Mouse (Mus musculus) forebrain, postnatal 0 days (tissue): ENCODE data around the gene Hsd17b10. TPM values are rescaled to one million over a fixed set of nuclear protein-coding genes. Genes with fewer than 3 reads are reported as not detected.
A peak's percentile ranks its signal among the peaks of the same experiment; 100 is the strongest.

Source experiments
- ATAC-seq: fragments of 200-750 bp; cut with Nextera tagmentation; 2 replicates; pipeline ENCODE4 v1.8.0; 2017; ENCODE audit warnings: mild to moderate bottlenecking, moderate library complexity
- DNase-seq: peaks from one replicate; pipeline ENCODE4 v3.0.0-alpha.2; 2015
- H3K27ac ChIP-seq: fragments of 300-500 bp; sonication (generic); 2 replicates; pipeline ENCODE4 v1.5.1; 2014; ENCODE audit warnings: low read depth, mild to moderate bottlenecking, antibody characterized with exemption, low read length, moderate library complexity, mixed read lengths
- H3K27me3 ChIP-seq: fragments of 300-500 bp; sonication (generic); 2 replicates; pipeline ENCODE4 v1.6.1; 2014; ENCODE audit warnings: mild to moderate bottlenecking, low read length, mixed read lengths; ENCODE audit not compliant: insufficient read depth
- H3K36me3 ChIP-seq: fragments of 300-500 bp; sonication (generic); 2 replicates; pipeline ENCODE4 v1.6.1; 2014; ENCODE audit warnings: mild to moderate bottlenecking, moderate library complexity; ENCODE audit not compliant: insufficient read depth
- H3K4me1 ChIP-seq: fragments of 300-500 bp; sonication (generic); 2 replicates; pipeline ENCODE4 v1.6.1; 2014; ENCODE audit warnings: antibody characterized with exemption; ENCODE audit not compliant: insufficient read depth
- H3K4me2 ChIP-seq: fragments of 300-500 bp; sonication (generic); 2 replicates; pipeline ENCODE4 v1.6.1; 2014; ENCODE audit warnings: low read depth, mild to moderate bottlenecking, moderate library complexity
- H3K4me3 ChIP-seq: fragments of 300-500 bp; sonication (generic); 2 replicates; pipeline ENCODE4 v1.5.1; 2014; ENCODE audit warnings: low read depth, low read length, mixed read lengths
- H3K9ac ChIP-seq: fragments of 300-500 bp; sonication (generic); 2 replicates; pipeline ENCODE4 v1.6.1; 2014; ENCODE audit warnings: mild to moderate bottlenecking
- H3K9me3 ChIP-seq: fragments of 300-500 bp; sonication (generic); 2 replicates; pipeline ENCODE4 v1.6.1; 2016; ENCODE audit warnings: low read length
- CTCF ChIP-seq: sonication (generic); IDR thresholded peaks from 2 replicates; pipeline ENCODE4 v1.5.1; 2016; ENCODE audit warnings: antibody characterized with exemption, control low read depth, low read depth
- WGBS: fragments of 180-500 bp; shearing (Covaris S2); extraction: QIAGEN DNeasy Blood & Tissue Kit; methylation state at CpG from one replicate; pipeline ENCODE4 v1.1.7; 2014; 5-methylcytosine and 5-hydroxymethylcytosine counted together
- polyA plus RNA-seq: library from polyadenylated mRNA; unstranded; fragments of >200 nt; fragmentation: Nextera tagmentation; extraction: Ambion mirVana; gene quantifications from 2 replicates; pipeline ENCODE4 v1.2.1, GENCODE M21; 2015
- total RNA-seq: library from RNA; depleted of rRNA; stranded (reverse); fragments of >200 nt; gene quantifications from 2 replicates; pipeline ENCODE4 v1.2.3, GENCODE M21; 2014; rRNA removed

The Hsd17b10 gene
- total and polyA plus RNA-seq, 2 experiments from 2014 or later, result 61.8 to 92.4 TPM

- WGBS, result 25% methylated on average over 64 of the region's 64 CpGs
- peak; percentile 98 for ATAC-seq
- DNase-seq, result peak; percentile 95
Measured at GRCm38 (mm10) chrX:152016151-152017145, 14.8 kb downstream of the Hsd17b10 start, which contains the start of the genes Ribc1 and Smc1a. Gene Ribc1 (minus strand): TSS chrX:152016295. Gene Smc1a (plus strand): TSS chrX:152016428.

GRCm38 (mm10) chrX:152017186-152017585, 15.5 kb downstream of the Hsd17b10 start:
- peak overlapping the region; percentile 60 for H3K9ac ChIP-seq
- H3K27ac ChIP-seq, result no peak overlapping the region
- H3K4me1 ChIP-seq, result no peaks in the 10 kb centered on the region
- H3K36me3 ChIP-seq, result no peaks in the 10 kb centered on the region
- TF ChIP-seq CTCF, result no peak
- DNase-seq (no peak), ATAC-seq (no peak)
- WGBS, result 31% methylated on average over 14 of the region's 14 CpGs
- H3K4me2 ChIP-seq, result peak overlapping the region; percentile 45
- H3K27me3 ChIP-seq, result no peaks in the 10 kb centered on the region
- H3K9me3 ChIP-seq, result no peaks in the 10 kb centered on the region
- peak overlapping the region; percentile 54 for H3K4me3 ChIP-seq

More at GRCm38 (mm10) chrX:152016151-152017145, 14.8 kb downstream of the Hsd17b10 start, which contains the start of the genes Ribc1 and Smc1a:
- peak within 1 kb of the TSS; percentile 49 for H3K4me2 ChIP-seq
- H3K4me1 ChIP-seq, result no peaks in the 10 kb centered on the region
- H3K9me3 ChIP-seq, result no peaks in the 10 kb centered on the region
- H3K27me3 ChIP-seq, result no peaks in the 10 kb centered on the region
- H3K4me3 ChIP-seq, result peak within 1 kb of the TSS; percentile 54
- peak within 1 kb of the TSS; percentile 60 for H3K9ac ChIP-seq
- TF ChIP-seq CTCF, result no peak
- H3K27ac ChIP-seq, result peak within 1 kb of the TSS; percentile 91
- H3K36me3 ChIP-seq, result no peaks in the 10 kb centered on the region

- Histone ChIP-seq H3K27ac (no peak overlapping the region), H3K4me1 (no peaks in the 10 kb centered on the region), H3K4me3 (no peak overlapping the region), H3K4me2 (no peak overlapping the region), H3K9ac (no peak overlapping the region), H3K9me3 (no peaks in the 10 kb centered on the region), H3K27me3 (no peaks in the 10 kb centered on the region), H3K36me3 (0 out of 2 replicates have a peak, but pooled peaks cover 4% of the 10 kb centered on the region)
- no peak for TF ChIP-seq CTCF
- no peak for ATAC-seq
- 73% methylated on average over 2 of the region's 2 CpGs for WGBS
- no peak for DNase-seq
Measured at GRCm38 (mm10) chrX:152019294-152019693, 17.6 kb downstream of the Hsd17b10 start.

GRCm38 (mm10) chrX:152039865-152040264, 38.2 kb downstream of the Hsd17b10 start:
- Histone ChIP-seq H3K27me3 (no peaks in the 10 kb centered on the region), H3K27ac (no peak overlapping the region), H3K4me2 (no peak overlapping the region), H3K9ac (no peak overlapping the region), H3K36me3 (peaks cover 19% of the 10 kb centered on the region; the same call in 1 of the 2 replicates), H3K9me3 (no peaks in the 10 kb centered on the region), H3K4me3 (no peak overlapping the region), H3K4me1 (no peaks in the 10 kb centered on the region)
- no peak for TF ChIP-seq CTCF
- no peak for DNase-seq
- ATAC-seq, result no peak

GRCm38 (mm10) chrX:152047230-152047629, 45.6 kb downstream of the Hsd17b10 start:
- Histone ChIP-seq H3K4me3 (no peak overlapping the region), H3K9me3 (no peaks in the 10 kb centered on the region), H3K4me1 (no peaks in the 10 kb centered on the region), H3K9ac (no peak overlapping the region), H3K36me3 (no peaks in the 10 kb centered on the region), H3K27ac (no peak overlapping the region), H3K27me3 (no peaks in the 10 kb centered on the region), H3K4me2 (no peak overlapping the region)
- peak; percentile 8 for DNase-seq
- ATAC-seq, result no peak
- peak; percentile 59 for TF ChIP-seq CTCF

GRCm38 (mm10) chrX:152052546-152052945, 50.9 kb downstream of the Hsd17b10 start:
- Histone ChIP-seq H3K27ac (no peak overlapping the region), H3K4me1 (no peaks in the 10 kb centered on the region), H3K4me2 (no peak overlapping the region), H3K4me3 (no peak overlapping the region), H3K27me3 (no peaks in the 10 kb centered on the region), H3K36me3 (no peaks in the 10 kb centered on the region), H3K9ac (no peak overlapping the region), H3K9me3 (no peaks in the 10 kb centered on the region)
- DNase-seq (no peak), ATAC-seq (no peak)
- TF ChIP-seq CTCF, result no peak
- 72% methylated on average over 3 of the region's 3 CpGs for WGBS

Other genes starting within 250 kb of the Hsd17b10 start
- 122 and 143 TPM in 2 replicates for gene Huwe1, start 201.0 kb upstream of the Hsd17b10 start, total RNA-seq
- 18.7 and 31.0 TPM in 2 replicates for gene Huwe1, start 201.0 kb upstream of the Hsd17b10 start, polyA plus RNA-seq
- 0.71 and 0.85 TPM in 2 replicates for gene Ribc1, start 14.4 kb downstream of the Hsd17b10 start, total RNA-seq
- 1.1 and 1.2 TPM in 2 replicates for gene Ribc1, start 14.4 kb downstream of the Hsd17b10 start, polyA plus RNA-seq
- 39.5 and 47.5 TPM in 2 replicates for gene Smc1a, start 14.6 kb downstream of the Hsd17b10 start, total RNA-seq
- gene Smc1a, start 14.6 kb downstream of the Hsd17b10 start, polyA plus RNA-seq, result 55.0 and 59.0 TPM in 2 replicates
- gene Iqsec2, start 142.4 kb downstream of the Hsd17b10 start, total RNA-seq, result 15.9 and 23.2 TPM in 2 replicates
- 6.8 and 7.5 TPM in 2 replicates for gene Iqsec2, start 142.4 kb downstream of the Hsd17b10 start, polyA plus RNA-seq
- 47.2 and 56.0 TPM in 2 replicates for gene Kdm5c, start 231.2 kb downstream of the Hsd17b10 start, total RNA-seq
- gene Kdm5c, start 231.2 kb downstream of the Hsd17b10 start, polyA plus RNA-seq, result 18.1 and 19.5 TPM in 2 replicates